Mouse (Mus musculus) kidney, adult 2 months (tissue): ENCODE data around the gene Armc8.

Experiments
- CTCF ChIP-seq: fragments of 200-500 bp; conservative IDR thresholded peaks from 2 replicates; pipeline ENCODE4 v1.5.1; 2011; ENCODE audit warnings: low read depth, mild to moderate bottlenecking, control low read depth, low read length, moderate library complexity, mixed read lengths; ENCODE audit not compliant: insufficient read depth, insufficient read length
- POLR2A ChIP-seq: fragments of 200-500 bp; IDR thresholded peaks from one replicate; pipeline ENCODE4 v1.6.1; 2011; ENCODE audit warnings: low read depth, low read length, control low read depth

- TF ChIP-seq CTCF (no peak), POLR2A (no peak)
Measured at GRCm38 (mm10) chr9:99447323-99447722, 121.4 kb downstream of the Armc8 start.
